Mouse (Mus musculus): ENCODE results near the gene Med4. TPM values are rescaled to one million over a fixed set of nuclear protein-coding genes. Genes with fewer than 3 reads are reported as not detected.

Med4 gene
- total RNA-seq, 2 experiments from 2014 or later: 21.1 to 22.8 TPM

DNA sequence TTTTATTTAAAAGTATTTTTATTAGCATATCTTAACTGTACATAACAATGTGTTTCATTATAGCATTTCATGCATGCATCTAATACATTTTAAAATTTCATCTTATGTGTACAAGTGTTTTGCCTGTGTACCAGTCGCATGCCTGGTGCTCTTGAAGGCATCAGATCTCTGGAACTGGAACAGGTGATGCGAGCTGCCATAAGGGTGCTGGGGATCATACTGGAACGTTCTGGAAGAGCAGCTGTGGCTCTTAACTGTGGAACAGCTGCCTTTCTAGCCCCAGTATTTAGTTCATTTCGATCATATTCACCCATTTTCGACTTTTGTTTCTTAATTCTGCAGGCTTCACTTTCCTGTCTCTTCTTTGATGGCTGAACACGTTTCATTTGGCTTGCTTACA is 41.3 kb downstream of the Med4 start:
- intact Hi-C loops (cut with DNase I): no loop called here
- no peak for DNase-seq

DNA sequence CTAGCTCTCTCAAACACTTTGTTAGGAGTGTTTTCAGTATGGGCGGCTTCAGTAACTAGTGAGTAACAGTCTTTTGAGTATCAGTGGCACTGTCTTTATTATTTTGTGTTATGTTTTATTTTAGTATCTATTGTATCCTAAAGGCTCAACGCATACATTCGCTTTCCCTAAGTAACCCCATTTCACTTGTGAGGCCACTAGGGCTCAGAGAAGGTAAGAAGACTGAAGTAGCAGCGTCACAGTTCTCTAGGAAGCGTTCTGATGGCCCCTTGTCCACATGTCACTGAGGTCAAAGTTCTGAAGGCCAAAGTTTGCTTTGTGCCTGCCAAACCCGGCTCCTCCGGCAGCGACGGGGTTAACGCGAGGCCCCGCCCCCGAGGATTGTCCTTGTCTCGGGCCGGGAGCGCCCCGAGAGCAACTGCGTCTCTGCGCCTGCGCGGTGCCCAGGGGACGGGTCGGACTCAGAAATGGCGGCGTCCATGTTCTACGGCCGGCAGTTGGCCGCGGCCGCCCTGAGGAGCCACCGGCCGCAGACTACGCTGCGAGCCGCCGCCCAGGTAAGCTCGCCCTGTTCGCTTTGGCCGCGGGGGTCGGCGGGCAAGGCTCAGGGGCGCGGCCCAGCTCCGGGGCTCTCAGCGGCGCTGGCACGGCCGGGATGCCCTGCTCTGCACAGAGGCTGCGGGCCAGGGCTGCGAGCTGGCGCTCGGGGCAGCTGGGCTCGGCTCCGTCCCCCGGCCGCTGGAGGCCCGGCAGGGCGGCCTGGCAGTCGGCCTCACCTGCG is 42.7 kb downstream of the Med4 start:
- intact Hi-C loops (cut with DNase I): no loop called here

DNA sequence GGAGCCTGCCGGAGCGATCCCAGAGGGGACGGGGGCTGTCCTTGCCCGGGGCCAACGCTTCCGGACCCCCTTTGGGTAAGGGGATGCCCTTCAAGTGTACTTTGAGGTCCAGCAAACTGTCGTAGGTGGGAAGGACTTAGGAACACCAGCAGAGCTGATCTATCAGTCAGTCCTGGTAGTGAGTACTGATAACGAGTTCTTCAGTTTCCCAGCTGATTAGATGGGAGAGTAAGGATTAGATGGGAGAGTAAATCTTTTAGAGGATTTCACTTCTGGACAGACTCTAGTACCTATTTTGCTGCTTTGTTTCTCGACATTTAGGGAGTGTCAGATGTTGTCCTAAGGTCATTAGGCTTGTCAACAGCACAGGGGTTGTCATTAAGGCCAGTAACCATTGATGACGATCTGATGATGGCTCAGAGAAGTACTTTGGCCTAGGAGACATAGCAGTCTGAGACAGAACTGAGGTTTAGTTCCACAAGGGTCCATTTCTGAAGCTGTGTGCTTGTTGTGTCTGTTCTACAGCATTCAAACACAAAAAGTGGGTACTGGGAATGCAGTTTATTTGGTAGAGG is 43.4 kb downstream of the Med4 start:
- DNase-seq: no peak
- intact Hi-C loops (cut with DNase I): no loop called here

More for the DNA sequence above, 42.7 kb downstream of the Med4 start:
- peak; percentile 96 to 99 for DNase-seq

Other genes starting within 250 kb of the Med4 start
- gene Rb1, start 184.2 kb upstream of the Med4 start, total RNA-seq (2021): 10 to 100 TPM; 20.0 to 20.8 TPM
- gene Itm2b, start 124.7 kb upstream of the Med4 start, total RNA-seq (2021): 100 to 1,000 TPM; 625 to 643 TPM
- gene Sucla2, start 15.3 kb downstream of the Med4 start, total RNA-seq (2021): 100 to 1,000 TPM; 581 to 631 TPM
- 1 to 10 TPM; 5.3 to 7.5 TPM for gene Nudt15, start 38.2 kb downstream of the Med4 start, total RNA-seq (2021)
- not detected for gene Gm21750, start 151.2 kb downstream of the Med4 start, total RNA-seq (2021)